Mouse (Mus musculus) liver, embryonic 15.5 days (tissue): ENCODE data around the gene Samd4. TPM values are rescaled to one million over a fixed set of nuclear protein-coding genes. Genes with fewer than 3 reads are reported as not detected.

Source experiments
- ATAC-seq: fragments of 200-750 bp; cut with Nextera tagmentation; 2 replicates; pipeline ENCODE4 v1.8.0; 2017; ENCODE audit warnings: moderate number of reproducible peaks, mild to moderate bottlenecking, moderate library complexity; ENCODE audit not compliant: insufficient read depth
- H3K27ac ChIP-seq: fragments of 300-500 bp; sonication (generic); replicated peaks from 2 replicates; pipeline ENCODE4 v1.5.1; 2015; ENCODE audit warnings: mild to moderate bottlenecking, inconsistent platforms
- H3K27me3 ChIP-seq: fragments of 300-500 bp; sonication (generic); 2 replicates; pipeline ENCODE4 v1.6.1; 2015; ENCODE audit warnings: mild to moderate bottlenecking, inconsistent platforms
- H3K36me3 ChIP-seq: fragments of 300-500 bp; sonication (generic); replicated peaks from 2 replicates; pipeline ENCODE4 v1.6.1; 2015; ENCODE audit warnings: moderate library complexity, mild to moderate bottlenecking, inconsistent platforms
- H3K4me1 ChIP-seq: fragments of 300-500 bp; sonication (generic); replicated peaks from 2 replicates; pipeline ENCODE4 v1.6.1; 2015; ENCODE audit warnings: inconsistent platforms
- H3K4me2 ChIP-seq: fragments of 300-500 bp; sonication (generic); 2 replicates; pipeline ENCODE4 v1.6.1; 2015; ENCODE audit warnings: moderate library complexity, mild to moderate bottlenecking, inconsistent platforms
- H3K4me3 ChIP-seq: fragments of 300-500 bp; sonication (generic); replicated peaks from 2 replicates; pipeline ENCODE4 v1.5.1; 2015; ENCODE audit warnings: mild to moderate bottlenecking, inconsistent platforms
- H3K9ac ChIP-seq: fragments of 300-500 bp; sonication (generic); 2 replicates; pipeline ENCODE4 v1.6.1; 2015; ENCODE audit warnings: moderate library complexity, mild to moderate bottlenecking, inconsistent platforms
- H3K9me3 ChIP-seq: fragments of 300-500 bp; sonication (generic); replicated peaks from 2 replicates; pipeline ENCODE4 v1.6.1; 2016; ENCODE audit warnings: inconsistent platforms
- WGBS: fragments of 180-500 bp; shearing (Covaris S2); methylation state at CpG from one replicate; pipeline ENCODE4 v1.1.7; 2015; ENCODE audit warnings: mixed read lengths; ENCODE audit not compliant: insufficient replicate concordance; 5-methylcytosine and 5-hydroxymethylcytosine counted together
- polyA plus RNA-seq: library from polyadenylated mRNA; unstranded; fragments of >200 nt; fragmentation: Nextera tagmentation; extraction: Ambion mirVana; gene quantifications from 2 replicates; pipeline ENCODE4 v1.2.1, GENCODE M21; 2015

Samd4 gene
- polyA plus RNA-seq, 1 experiment from 2014 or later, result 0.59 TPM

DNA sequence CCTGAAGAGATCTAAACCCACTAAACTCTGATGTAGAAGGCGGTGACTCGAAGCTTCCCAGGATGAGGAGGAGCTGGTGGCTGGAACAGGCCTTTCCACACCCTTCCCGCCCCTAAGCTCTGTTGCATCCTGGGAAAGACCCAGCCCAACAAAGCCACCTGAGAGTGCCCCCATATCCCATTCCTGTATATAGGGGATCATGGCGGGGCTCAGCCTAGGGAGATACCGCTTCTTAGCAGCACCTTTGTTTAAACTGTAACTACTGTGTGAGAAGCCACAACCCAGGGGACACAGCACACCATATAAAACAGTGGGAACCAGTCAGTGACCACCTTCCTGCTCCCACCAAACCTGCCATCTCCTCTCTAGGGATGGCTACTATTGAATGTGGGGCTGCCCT, 193.2 kb downstream of the Samd4 start:
- no peak overlapping the region for H3K27ac ChIP-seq
- H3K4me3 ChIP-seq, result no peak overlapping the region
- no peaks in the 10 kb centered on the region for H3K36me3 ChIP-seq
- WGBS, result 64% methylated on average over 5 of the region's 5 CpGs
- H3K4me1 ChIP-seq, result no peaks in the 10 kb centered on the region
- H3K9me3 ChIP-seq, result no peaks in the 10 kb centered on the region
- ATAC-seq, result no peak
- no peak overlapping the region for H3K4me2 ChIP-seq
- H3K9ac ChIP-seq, result no peak overlapping the region
- H3K27me3 ChIP-seq, result 0 out of 2 replicates have a peak, but pooled peaks cover 5% of the 10 kb centered on the region

DNA sequence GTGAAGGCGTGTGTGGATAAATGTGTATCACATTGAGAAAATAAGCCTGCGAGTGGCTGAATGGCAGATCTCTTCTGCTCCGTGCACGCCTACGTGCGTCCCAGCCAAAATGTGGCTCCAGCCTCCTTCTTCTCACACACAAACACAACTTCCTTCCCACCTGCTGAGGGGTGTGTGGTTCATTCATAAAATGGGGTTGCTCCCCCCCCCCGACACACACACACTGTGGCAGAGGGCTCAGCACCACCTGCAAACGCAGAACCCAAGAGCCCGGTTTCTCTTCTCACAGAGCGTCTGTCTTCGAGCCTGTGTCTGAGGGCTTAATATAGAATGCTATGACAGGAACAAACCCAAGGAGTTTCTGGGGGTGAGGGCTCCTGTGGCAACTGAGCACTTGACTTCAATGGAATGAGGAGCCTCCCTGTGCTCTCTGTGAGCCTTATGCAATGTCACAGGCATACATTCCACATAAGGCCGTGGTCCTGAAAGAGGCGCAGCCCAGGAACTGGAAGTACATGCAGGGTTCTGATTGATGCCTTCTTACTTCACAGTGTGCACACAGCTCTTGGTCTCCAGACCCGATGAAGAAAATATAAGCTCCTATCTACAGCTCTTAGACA, 194.4 kb downstream of the Samd4 start:
- WGBS, result 73% methylated on average over 14 of the region's 14 CpGs
- Histone ChIP-seq H3K4me2 (no peak overlapping the region), H3K4me1 (no peaks in the 10 kb centered on the region)

DNA sequence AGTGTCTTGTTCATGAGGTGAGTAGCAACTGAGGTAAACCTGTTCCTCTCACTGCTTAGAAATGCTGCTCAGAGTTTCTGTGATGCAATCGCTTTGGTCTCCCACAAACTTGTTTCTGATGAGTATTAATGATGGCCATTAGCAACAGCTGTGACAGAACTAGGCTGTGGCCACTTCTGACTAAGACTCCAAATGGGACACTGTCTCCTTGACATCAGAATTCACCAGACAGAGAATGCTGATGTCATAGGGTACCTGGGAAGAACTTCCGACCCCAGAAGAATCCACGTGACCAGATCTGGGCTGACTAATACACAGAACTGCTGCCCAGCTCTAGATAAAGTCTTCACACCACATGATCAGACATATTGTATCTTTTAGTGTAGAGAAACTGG, 194.9 kb downstream of the Samd4 start:
- Histone ChIP-seq H3K9ac (no peak overlapping the region), H3K27me3 (0 out of 2 replicates have a peak, but pooled peaks cover 5% of the 10 kb centered on the region), H3K4me1 (no peaks in the 10 kb centered on the region), H3K27ac (no peak overlapping the region), H3K36me3 (no peaks in the 10 kb centered on the region), H3K4me3 (no peak overlapping the region), H3K4me2 (no peak overlapping the region), H3K9me3 (no peaks in the 10 kb centered on the region)
- WGBS, result 58% methylated on average over 3 of the region's 3 CpGs
- ATAC-seq, result no peak

More for the DNA sequence above, 194.4 kb downstream of the Samd4 start:
- no peak overlapping the region for H3K4me3 ChIP-seq
- H3K9me3 ChIP-seq, result no peaks in the 10 kb centered on the region
- no peak for ATAC-seq
- H3K36me3 ChIP-seq, result no peaks in the 10 kb centered on the region
- no peak overlapping the region for H3K27ac ChIP-seq
- no peak overlapping the region for H3K9ac ChIP-seq
- 0 out of 2 replicates have a peak, but pooled peaks cover 5% of the 10 kb centered on the region for H3K27me3 ChIP-seq

DNA sequence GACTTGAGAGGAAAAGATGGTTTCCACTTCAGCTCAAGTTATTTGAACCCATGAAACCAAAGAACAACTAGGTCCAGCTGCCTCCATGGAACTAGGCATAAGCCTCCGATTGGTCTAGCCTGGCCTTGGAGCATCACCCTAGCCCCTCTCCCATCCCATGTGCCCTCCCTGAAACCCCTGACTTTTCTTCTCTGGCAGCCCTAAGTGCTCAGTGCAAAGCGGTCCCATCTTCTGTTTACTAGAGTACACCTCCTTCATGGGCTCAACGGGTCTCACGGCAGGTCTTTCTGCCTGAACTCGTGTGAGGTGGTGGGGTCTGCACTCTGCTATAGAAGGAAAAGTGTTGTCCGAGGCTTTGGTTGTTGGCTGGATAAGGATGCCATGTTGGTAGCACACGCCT, 197.3 kb downstream of the Samd4 start:
- Histone ChIP-seq H3K27me3 (peaks cover 5% of the 10 kb centered on the region; the same call in 1 of the 2 replicates), H3K9ac (no peak overlapping the region), H3K36me3 (no peaks in the 10 kb centered on the region), H3K4me3 (no peak overlapping the region), H3K27ac (no peak overlapping the region), H3K4me1 (no peaks in the 10 kb centered on the region), H3K9me3 (no peaks in the 10 kb centered on the region), H3K4me2 (no peak overlapping the region)
- WGBS, result 54% methylated on average over 7 of the region's 7 CpGs
- no peak for ATAC-seq

DNA sequence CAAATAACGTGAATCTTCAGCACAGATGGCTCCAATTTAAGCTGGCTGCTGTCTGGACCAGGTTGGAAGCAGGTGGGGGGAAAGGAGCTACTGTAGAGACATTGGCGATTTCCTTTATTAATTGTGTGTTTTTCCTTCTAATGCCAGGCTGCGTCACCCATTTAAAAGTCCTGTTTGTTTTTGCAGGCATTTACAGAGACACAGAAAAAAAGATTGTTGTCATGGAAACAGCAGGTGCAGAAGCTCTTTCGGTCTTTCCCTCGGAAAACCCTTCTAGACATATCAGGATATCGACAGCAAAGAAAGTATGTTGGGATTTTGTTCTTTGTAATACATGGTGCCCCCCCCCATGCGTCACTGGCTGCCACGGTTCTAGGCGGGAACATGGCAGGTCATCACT, 200.7 kb downstream of the Samd4 start:
- 60% methylated on average over 9 of the region's 9 CpGs for WGBS
- Histone ChIP-seq H3K36me3 (no peaks in the 10 kb centered on the region), H3K27me3 (no peaks in the 10 kb centered on the region; the same call in 1 of the 2 replicates), H3K27ac (no peak overlapping the region), H3K4me3 (no peak overlapping the region), H3K4me1 (peaks cover 11% of the 10 kb centered on the region), H3K9ac (no peak overlapping the region), H3K9me3 (no peaks in the 10 kb centered on the region), H3K4me2 (no peak overlapping the region)
- ATAC-seq, result no peak

DNA sequence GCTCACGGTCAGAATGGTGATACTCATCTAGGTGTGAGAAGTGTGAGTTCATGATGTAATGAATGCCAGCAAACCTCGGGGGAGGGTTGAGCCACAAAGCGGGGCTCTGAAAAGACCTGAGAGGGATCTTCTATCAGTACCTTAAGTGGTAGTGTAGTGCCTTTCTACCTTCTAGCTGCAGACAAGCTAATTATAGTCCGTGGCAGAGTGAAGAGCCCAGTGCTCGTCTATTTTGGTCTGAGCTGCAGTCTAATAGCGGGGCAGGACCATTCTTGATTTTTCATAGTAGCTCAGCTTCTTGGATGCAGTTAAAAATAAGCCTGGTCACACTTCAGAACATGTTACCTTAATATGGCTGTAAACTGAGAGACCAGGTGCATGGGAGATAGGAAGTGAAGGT, 201.2 kb downstream of the Samd4 start:
- no peak for ATAC-seq
- Histone ChIP-seq H3K27me3 (no peaks in the 10 kb centered on the region; the same call in 1 of the 2 replicates), H3K27ac (no peak overlapping the region), H3K4me3 (no peak overlapping the region), H3K4me1 (peaks cover 12% of the 10 kb centered on the region), H3K4me2 (no peak overlapping the region), H3K9me3 (no peaks in the 10 kb centered on the region), H3K36me3 (no peaks in the 10 kb centered on the region), H3K9ac (no peak overlapping the region)
- WGBS, result 52% methylated on average over 6 of the region's 6 CpGs

- no peaks in the 10 kb centered on the region for H3K9me3 ChIP-seq
- ATAC-seq, result no peak
- no peak overlapping the region for H3K9ac ChIP-seq
- no peak overlapping the region for H3K27ac ChIP-seq
- H3K36me3 ChIP-seq, result no peaks in the 10 kb centered on the region
- no peaks in the 10 kb centered on the region; the same call in 1 of the 2 replicates for H3K27me3 ChIP-seq
- WGBS, result 52% methylated on average over 2 of the region's 2 CpGs
- peaks cover 12% of the 10 kb centered on the region for H3K4me1 ChIP-seq
- no peak overlapping the region for H3K4me3 ChIP-seq
- no peak overlapping the region for H3K4me2 ChIP-seq
Observed at GRCm38 (mm10) chr14:47084686-47085085, 202.0 kb downstream of the Samd4 start.

DNA sequence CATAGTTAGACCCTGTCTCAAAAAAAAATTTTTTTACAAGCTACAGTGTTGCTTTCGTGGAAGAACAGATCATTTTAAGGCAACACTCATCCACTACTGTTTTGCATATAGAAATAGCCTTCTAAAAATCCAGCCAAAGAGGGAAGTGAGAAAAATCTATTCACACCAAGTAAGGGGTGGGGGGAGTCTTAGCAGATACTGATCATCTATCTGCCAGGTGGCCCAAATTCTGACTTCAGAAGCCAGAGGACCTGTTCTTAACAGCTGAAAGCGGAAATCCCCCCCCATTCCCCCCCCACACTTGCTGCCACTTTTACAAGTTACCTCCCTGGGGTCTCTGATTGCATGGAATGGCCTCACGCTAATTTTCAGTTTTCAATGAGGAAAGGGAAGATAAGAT, 203.5 kb downstream of the Samd4 start:
- no peaks in the 10 kb centered on the region for H3K9me3 ChIP-seq
- no peaks in the 10 kb centered on the region for H3K36me3 ChIP-seq
- no peaks in the 10 kb centered on the region; the same call in none of the 2 replicates for H3K27me3 ChIP-seq
- H3K9ac ChIP-seq, result no peak overlapping the region
- 29% methylated on average over 3 of the region's 3 CpGs for WGBS
- H3K27ac ChIP-seq, result no peak overlapping the region
- ATAC-seq, result no peak
- H3K4me2 ChIP-seq, result no peak overlapping the region; the same call in 1 of the 2 replicates
- peaks cover 12% of the 10 kb centered on the region for H3K4me1 ChIP-seq
- no peak overlapping the region for H3K4me3 ChIP-seq

GRCm38 (mm10) chr14:47086743-47087142, 204.1 kb downstream of the Samd4 start:
- H3K27ac ChIP-seq, result no peak overlapping the region
- H3K9me3 ChIP-seq, result no peaks in the 10 kb centered on the region
- H3K4me1 ChIP-seq, result peaks cover 12% of the 10 kb centered on the region
- no peaks in the 10 kb centered on the region; the same call in none of the 2 replicates for H3K27me3 ChIP-seq
- no peak for ATAC-seq
- WGBS, result 3% methylated on average over 16 of the region's 16 CpGs
- peak overlapping the region; percentile 26 for H3K4me3 ChIP-seq
- no peak overlapping the region for H3K9ac ChIP-seq
- H3K4me2 ChIP-seq, result peak overlapping the region; percentile 68
- H3K36me3 ChIP-seq, result no peaks in the 10 kb centered on the region

DNA sequence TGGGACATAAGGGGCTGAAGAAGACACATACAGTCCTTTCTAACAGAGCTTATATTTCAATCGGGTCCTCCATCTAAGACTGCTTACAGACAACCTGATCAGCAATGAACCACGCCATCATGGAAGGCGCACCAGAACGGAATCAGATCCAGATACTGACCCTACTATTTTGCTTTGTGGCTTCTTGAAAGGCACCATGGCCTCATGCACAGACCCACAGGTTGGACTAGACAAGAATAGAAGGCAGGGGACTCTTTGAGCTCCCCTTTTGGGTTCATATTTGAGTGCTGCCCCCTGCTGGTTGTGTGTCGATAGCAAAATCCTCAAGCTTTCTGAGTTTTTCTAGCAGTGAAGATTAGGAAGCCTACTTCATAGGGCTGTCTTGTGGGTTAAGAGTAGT, 204.5 kb downstream of the Samd4 start:
- no peak for ATAC-seq
- no peaks in the 10 kb centered on the region; the same call in none of the 2 replicates for H3K27me3 ChIP-seq
- H3K27ac ChIP-seq, result no peak overlapping the region
- peak overlapping the region; percentile 26; the same call in 1 of the 2 replicates for H3K4me3 ChIP-seq
- no peaks in the 10 kb centered on the region for H3K36me3 ChIP-seq
- peaks cover 12% of the 10 kb centered on the region for H3K4me1 ChIP-seq
- WGBS, result 18% methylated on average over 5 of the region's 5 CpGs
- no peaks in the 10 kb centered on the region for H3K9me3 ChIP-seq
- no peak overlapping the region for H3K9ac ChIP-seq
- H3K4me2 ChIP-seq, result peak overlapping the region; percentile 68

DNA sequence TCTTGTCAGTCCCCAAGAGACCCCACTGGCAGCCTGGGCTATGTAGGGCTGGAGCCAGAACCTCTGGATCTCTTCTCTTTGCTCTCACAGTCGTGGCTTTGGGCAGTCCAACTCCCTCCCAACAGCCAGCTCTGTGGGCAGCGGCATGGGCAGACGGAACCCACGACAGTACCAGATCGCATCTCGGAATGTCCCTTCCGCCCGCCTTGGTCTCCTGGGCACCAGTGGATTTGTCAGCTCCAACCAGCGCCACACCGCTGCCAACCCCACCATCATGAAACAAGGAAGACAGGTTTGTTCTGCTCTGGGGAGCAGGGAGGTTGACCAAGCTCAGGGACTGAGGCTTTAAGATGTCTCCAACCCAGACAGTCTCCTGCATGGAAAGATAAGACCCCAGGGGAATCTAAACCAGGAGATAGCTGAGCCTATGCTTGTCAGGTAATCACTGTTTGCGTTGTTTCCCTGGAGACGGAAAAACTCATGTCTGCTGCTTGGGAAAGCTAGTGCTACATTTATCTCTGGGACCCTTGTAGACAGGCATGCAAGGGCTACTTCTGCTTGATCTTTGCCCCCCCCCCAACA, 205.1 kb downstream of the Samd4 start:
- ATAC-seq, result no peak
- H3K9ac ChIP-seq, result no peak overlapping the region
- no peak overlapping the region for H3K27ac ChIP-seq
- H3K9me3 ChIP-seq, result no peaks in the 10 kb centered on the region
- peaks cover 12% of the 10 kb centered on the region for H3K4me1 ChIP-seq
- H3K4me3 ChIP-seq, result no peak overlapping the region
- H3K36me3 ChIP-seq, result no peaks in the 10 kb centered on the region
- no peak overlapping the region for H3K4me2 ChIP-seq
- no peaks in the 10 kb centered on the region; the same call in none of the 2 replicates for H3K27me3 ChIP-seq
- 64% methylated on average over 12 of the region's 12 CpGs for WGBS
